Mouse (Mus musculus) effector memory CD4-positive, alpha-beta T cell, adult 5 months (primary cell): ENCODE results near the gene Fdps. TPM values are rescaled to one million over a fixed set of nuclear protein-coding genes. Genes with fewer than 3 reads are reported as not detected.

Experiments used
- polyA plus RNA-seq: library from polyadenylated mRNA; unstranded; fragments of 100-300 nt; shearing (Covaris generic); gene quantifications from one replicate; pipeline ENCODE4 v1.2.1, GENCODE M21; 2017

Fdps gene
- 61.8 TPM for polyA plus RNA-seq

DNA sequence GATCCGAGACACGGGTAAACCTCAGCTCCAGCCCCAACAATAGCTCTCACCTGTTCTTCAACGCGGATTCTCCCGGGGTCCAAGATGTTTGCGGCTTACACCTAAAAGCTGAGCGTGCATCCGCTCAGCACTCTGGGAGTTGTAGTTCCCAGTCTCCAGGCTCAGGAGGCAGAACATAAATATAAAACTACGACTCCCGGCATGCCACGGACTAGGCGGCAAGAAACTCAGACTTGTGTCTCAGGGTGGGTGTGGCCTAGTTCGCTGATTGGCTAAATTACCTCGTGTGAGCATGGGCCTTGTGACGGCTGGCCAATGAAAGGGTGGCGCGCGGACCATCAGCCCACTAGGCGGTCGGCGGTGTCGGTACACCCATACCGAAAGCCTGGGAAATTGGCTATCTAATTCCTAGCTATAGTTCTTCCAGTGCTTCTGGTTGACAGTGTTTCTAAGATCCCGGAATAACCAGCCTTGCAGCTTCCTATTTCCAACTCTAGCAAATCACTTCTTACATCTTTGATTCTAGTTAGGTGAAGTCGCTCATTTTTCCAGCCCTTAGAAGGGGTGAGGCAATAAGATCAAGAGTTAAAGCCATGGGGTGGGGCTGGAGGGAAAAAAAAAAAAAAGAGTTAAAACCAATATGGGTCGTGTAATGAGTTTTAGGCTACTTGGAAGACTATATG, at the start of gene Fdps:
Gene Fdps (minus strand): TSS at position 148 of the 683 bp plus-strand sequence.

DNA sequence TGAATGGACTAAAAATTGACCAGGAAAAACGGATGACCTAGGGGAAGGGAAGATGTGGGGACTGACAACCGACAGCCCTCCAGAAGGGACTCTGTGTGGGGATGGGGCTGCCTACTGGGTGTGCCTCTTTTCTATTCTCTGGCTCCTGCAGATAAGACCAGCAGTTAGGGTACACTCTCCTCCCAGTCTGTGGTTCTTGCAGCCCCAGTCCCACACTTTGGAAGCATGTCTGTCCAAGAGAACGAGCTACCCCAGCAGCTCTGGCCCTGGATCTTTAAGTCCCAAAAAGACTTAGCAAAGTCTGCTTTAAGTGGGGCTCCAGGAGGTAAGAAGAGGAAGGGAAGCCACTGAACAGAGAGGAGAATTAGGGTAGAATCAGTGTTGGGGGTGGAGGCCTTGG, 34.2 kb upstream of the Fdps start, which contains the start of gene Pklr:
Gene Pklr (plus strand): TSS at position 185 of the 400 bp plus-strand sequence.

DNA sequence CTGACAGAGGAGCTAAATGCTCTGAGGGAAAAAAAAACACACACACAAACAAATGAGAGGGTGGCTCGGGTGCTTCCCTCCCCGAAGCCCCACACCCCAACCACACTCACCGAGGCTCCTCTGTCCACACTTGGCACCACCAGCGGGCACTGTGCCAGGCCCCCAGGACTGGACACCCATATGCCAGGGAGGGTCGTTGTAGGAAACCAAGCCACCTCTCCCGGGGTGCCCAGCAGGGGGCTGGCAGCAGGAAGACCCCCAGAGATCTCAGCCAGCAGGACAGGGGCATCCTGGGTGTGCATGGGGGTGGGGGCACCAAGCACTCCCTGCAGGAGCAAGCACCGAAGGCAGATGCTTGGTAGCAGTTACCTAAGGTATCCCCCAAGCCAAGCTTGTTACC, 948 bp downstream of the Fdps start, which contains the start of gene Gm43738:
Gene Gm43738 (minus strand): TSS at position 289 of the 400 bp plus-strand sequence.

DNA sequence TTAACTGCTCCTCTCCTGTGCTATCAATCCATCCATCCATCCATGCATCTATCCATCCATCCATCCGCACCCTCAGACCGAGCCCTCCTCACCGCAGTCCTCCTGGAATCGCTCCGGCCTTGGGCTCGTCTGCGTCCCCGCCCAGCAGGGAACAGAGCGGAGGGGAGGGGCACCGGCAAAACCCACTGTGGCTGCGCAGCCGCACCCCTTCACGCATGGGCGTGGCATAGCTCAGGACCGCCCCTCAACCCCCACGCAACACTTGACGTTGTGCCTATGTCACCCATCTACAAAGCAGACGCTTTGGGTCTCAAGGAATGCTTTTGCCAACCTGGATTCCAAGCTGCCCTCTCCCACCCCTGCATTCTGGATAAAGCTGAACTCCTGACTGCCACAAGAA, 8.6 kb downstream of the Fdps start, which contains the start of gene Rusc1:
Gene Rusc1 (minus strand): TSS at position 137 of the 400 bp plus-strand sequence.

Other genes with a start within 250 kb of the Fdps start
- 13.5 TPM for gene Msto1, start 188.0 kb downstream of the Fdps start, polyA plus RNA-seq
- 32.1 TPM for gene Ash1l, start 151.3 kb downstream of the Fdps start, polyA plus RNA-seq
- gene Dap3, start 150.8 kb downstream of the Fdps start, polyA plus RNA-seq: 109 TPM
- gene Rusc1, start 8.6 kb downstream of the Fdps start, polyA plus RNA-seq: 76.8 TPM
- not detected for gene Gm43738, start 860 bp downstream of the Fdps start, polyA plus RNA-seq
- gene Pklr, start 34.2 kb upstream of the Fdps start, polyA plus RNA-seq: not detected
- 1.9 TPM for gene Hcn3, start 58.2 kb upstream of the Fdps start, polyA plus RNA-seq
- gene Clk2, start 62.8 kb upstream of the Fdps start, polyA plus RNA-seq: 86.6 TPM
- gene Scamp3, start 75.5 kb upstream of the Fdps start, polyA plus RNA-seq: 232 TPM
- gene Fam189b, start 81.2 kb upstream of the Fdps start, polyA plus RNA-seq: 94.4 TPM
- 79.2 TPM for gene Gba, start 101.0 kb upstream of the Fdps start, polyA plus RNA-seq
- 1.6 TPM for gene Thbs3, start 113.2 kb upstream of the Fdps start, polyA plus RNA-seq
- 87.7 TPM for gene Mtx1, start 125.1 kb upstream of the Fdps start, polyA plus RNA-seq
- 7.2 TPM for gene Muc1, start 127.1 kb upstream of the Fdps start, polyA plus RNA-seq
- 192 TPM for gene Krtcap2, start 144.0 kb upstream of the Fdps start, polyA plus RNA-seq
- 2.7 TPM for gene Trim46, start 144.3 kb upstream of the Fdps start, polyA plus RNA-seq
- gene Dpm3, start 157.4 kb upstream of the Fdps start, polyA plus RNA-seq: 74.3 TPM
- gene Slc50a1, start 168.6 kb upstream of the Fdps start, polyA plus RNA-seq: 132 TPM
- 0.26 TPM for gene Efna1, start 179.2 kb upstream of the Fdps start, polyA plus RNA-seq
- not detected for gene Efna3, start 221.0 kb upstream of the Fdps start, polyA plus RNA-seq
- not detected for gene Efna4, start 236.1 kb upstream of the Fdps start, polyA plus RNA-seq
- 21.7 TPM for gene Adam15, start 248.0 kb upstream of the Fdps start, polyA plus RNA-seq